8 mouse cellular contexts compared by ENCODE assay signal in genomic region chr5:134098341-134098902, GRCm38 (mm10). TPM values are rescaled to one million over a fixed set of nuclear protein-coding genes. Genes with fewer than 3 reads are reported as not detected.
A peak's percentile ranks its signal among the peaks of the same experiment; 100 is the strongest.
DNase-seq lines count a peak whose midpoint lies in the region; ATAC-seq lines count a peak whose summit lies in the region.

No protein-coding gene starts in this region.

- H3K4me1 ChIP-seq in lung, embryonic 15.5 days, result peaks cover 26% of the 10 kb centered on the region
- H3K4me1 ChIP-seq in hindbrain, embryonic 11.5 days (replicated peaks; ENCODE audit: control insufficient read depth, insufficient read depth, low read length), result no peaks in the 10 kb centered on the region
- H3K4me1 ChIP-seq in limb, embryonic 12.5 days (replicated peaks), result peaks cover 32% of the 10 kb centered on the region
- H3K4me1 ChIP-seq in stomach, embryonic 15.5 days, result peaks cover 17% of the 10 kb centered on the region; the same call in 1 of the 2 replicates

- no peaks in the 10 kb centered on the region for H3K36me3 ChIP-seq in lung, embryonic 15.5 days
- no peaks in the 10 kb centered on the region for H3K36me3 ChIP-seq in hindbrain, embryonic 11.5 days (ENCODE audit: control insufficient read depth, insufficient read depth, low read length)
- no peaks in the 10 kb centered on the region for H3K36me3 ChIP-seq in limb, embryonic 12.5 days
- H3K36me3 ChIP-seq in stomach, embryonic 15.5 days, result no peaks in the 10 kb centered on the region

- H3K27me3 ChIP-seq in lung, embryonic 15.5 days, result no peaks in the 10 kb centered on the region
- no peaks in the 10 kb centered on the region for H3K27me3 ChIP-seq in hindbrain, embryonic 11.5 days (ENCODE audit: control insufficient read depth, insufficient read depth, low read length)
- H3K27me3 ChIP-seq in limb, embryonic 12.5 days, result no peaks in the 10 kb centered on the region
- no peaks in the 10 kb centered on the region for H3K27me3 ChIP-seq in stomach, embryonic 15.5 days (replicated peaks)

- H3K4me2 ChIP-seq in lung, embryonic 15.5 days, result peak overlapping the region; percentile 94
- H3K4me2 ChIP-seq in hindbrain, embryonic 11.5 days (replicated peaks; ENCODE audit: low read depth, low read length), result peak overlapping the region; percentile 79
- peak overlapping the region; percentile 94 for H3K4me2 ChIP-seq in limb, embryonic 12.5 days
- H3K4me2 ChIP-seq in stomach, embryonic 15.5 days, result peak overlapping the region; percentile 96

- no peak overlapping the region for H3K27ac ChIP-seq in lung, embryonic 15.5 days
- 0 out of 2 replicates have a peak overlapping the region, but pooled peaks have one; percentile 42 for H3K27ac ChIP-seq in hindbrain, embryonic 11.5 days (ENCODE audit: low read depth, low read length)
- no peak overlapping the region for H3K27ac ChIP-seq in limb, embryonic 12.5 days
- H3K27ac ChIP-seq in stomach, embryonic 15.5 days, result no peak overlapping the region

- H3K9me3 ChIP-seq in lung, embryonic 15.5 days, result no peaks in the 10 kb centered on the region
- no peaks in the 10 kb centered on the region for H3K9me3 ChIP-seq in hindbrain, embryonic 11.5 days (ENCODE audit: control insufficient read depth, low read length)
- no peaks in the 10 kb centered on the region for H3K9me3 ChIP-seq in limb, embryonic 12.5 days
- H3K9me3 ChIP-seq in stomach, embryonic 15.5 days, result no peaks in the 10 kb centered on the region

- peak overlapping the region; percentile 73 for H3K4me3 ChIP-seq in lung, embryonic 15.5 days
- peak overlapping the region; percentile 60 for H3K4me3 ChIP-seq in hindbrain, embryonic 11.5 days (ENCODE audit: low read depth, low read length)
- peak overlapping the region; percentile 78 for H3K4me3 ChIP-seq in limb, embryonic 12.5 days (replicated peaks)
- peak overlapping the region; percentile 73 for H3K4me3 ChIP-seq in stomach, embryonic 15.5 days (replicated peaks)

- H3K9ac ChIP-seq in lung, embryonic 15.5 days, result peak overlapping the region; percentile 74; the same call in 1 of the 2 replicates
- H3K9ac ChIP-seq in hindbrain, embryonic 11.5 days (ENCODE audit: low read depth, low read length), result peak overlapping the region; percentile 56; the same call in 1 of the 2 replicates
- peak overlapping the region; percentile 76 for H3K9ac ChIP-seq in limb, embryonic 12.5 days (replicated peaks)
- H3K9ac ChIP-seq in stomach, embryonic 15.5 days, result no peak overlapping the region

- 49% methylated on average over 13 of the region's 13 CpGs for WGBS in lung, embryonic 15.5 days
- WGBS in hindbrain, embryonic 11.5 days, result 48% methylated on average over 13 of the region's 13 CpGs
- 48% methylated on average over 13 of the region's 13 CpGs for WGBS in limb, embryonic 12.5 days
- 53% methylated on average over 13 of the region's 13 CpGs for WGBS in stomach, embryonic 15.5 days

- ATAC-seq in lung, embryonic 15.5 days (ENCODE audit: borderline replicate concordance, extremely low read depth, low FRiP score, low TSS enrichment), result no peak
- ATAC-seq in hindbrain, embryonic 11.5 days (ENCODE audit: low FRiP score), result no peak
- no peak for ATAC-seq in limb, embryonic 12.5 days (ENCODE audit: insufficient number of reproducible peaks, insufficient read depth, low FRiP score, low TSS enrichment, low read depth)
- no peak for ATAC-seq in stomach, embryonic 15.5 days (ENCODE audit: insufficient read depth, low FRiP score, low read depth)

- DNase-seq in lung, adult 18-20 months, result no peak
- no peak for DNase-seq in hindbrain, embryonic 11.5 days (ENCODE audit: low spot score)
- no peak for DNase-seq in spleen, adult 18-20 months
- no peak for DNase-seq in adrenal gland, adult 8-10 months
- DNase-seq in layer of hippocampus, adult 9-11 months, result no peak

RNA-seq across cellular contexts. Expression of gene Castor2, which starts 1.1 kb away (rescaled TPM):
- polyA plus RNA-seq in lung, embryonic 15.5 days (2015; fragmentation: Nextera tagmentation; extraction: Ambion mirVana), result 3.3 and 3.7 TPM in 2 replicates
- polyA plus RNA-seq in hindbrain, embryonic 11.5 days (2014; fragmentation: Nextera tagmentation; extraction: Ambion mirVana), result 12.3 and 13.2 TPM in 2 replicates
- polyA plus RNA-seq in limb, embryonic 12.5 days (2016; fragmentation: Nextera tagmentation; extraction: Ambion mirVana), result 13.2 and 14.1 TPM in 2 replicates
- 4.5 and 5.1 TPM in 2 replicates for polyA plus RNA-seq in stomach, embryonic 15.5 days (2015; fragmentation: Nextera tagmentation; extraction: Ambion mirVana)
- 10 to 100 TPM; 18.4 to 37.2 (median 23.6) TPM for total RNA-seq in adrenal gland, adult 8-10 months (2022)
